Mouse (Mus musculus) embryo, embryonic 10 days (tissue): ENCODE measurements around the gene Rora.

Source experiments
- DNase-seq: peaks from one replicate; pipeline ENCODE4 v3.0.0-alpha.2; 2015; ENCODE audit warnings: low spot score

The Rora gene

GRCm38 (mm10) chr9:69357834-69358233 lies 704.2 kb downstream of the Rora start:
- DNase-seq = peak; percentile 79

- DNase-seq = no peak
These were observed 705.2 kb downstream of the Rora start for GRCm38 (mm10) chr9:69358797-69359196.

GRCm38 (mm10) chr9:69361951-69362445 lies 708.4 kb downstream of the Rora start:
- DNase-seq = no peak

DNA sequence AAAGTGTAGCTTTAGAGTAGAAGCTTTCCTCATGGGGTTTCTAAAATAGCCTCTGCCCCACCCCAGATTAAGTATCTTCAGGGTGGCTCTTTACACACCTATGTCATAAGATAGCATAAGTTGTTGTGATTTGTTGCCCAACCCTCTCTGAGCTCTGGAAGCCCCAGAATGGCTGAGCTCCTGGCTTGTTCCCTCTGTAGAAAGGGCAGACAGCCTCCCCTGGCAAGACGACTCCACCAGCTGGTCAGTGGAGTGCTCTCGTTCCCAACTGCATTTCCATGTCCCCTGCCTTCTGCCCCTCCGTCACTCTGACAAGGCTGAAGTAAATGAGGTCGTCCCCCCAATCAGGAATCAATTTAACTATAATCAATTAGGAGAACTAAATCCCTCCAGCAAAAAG lies 709.2 kb downstream of the Rora start:
- DNase-seq = no peak

DNA sequence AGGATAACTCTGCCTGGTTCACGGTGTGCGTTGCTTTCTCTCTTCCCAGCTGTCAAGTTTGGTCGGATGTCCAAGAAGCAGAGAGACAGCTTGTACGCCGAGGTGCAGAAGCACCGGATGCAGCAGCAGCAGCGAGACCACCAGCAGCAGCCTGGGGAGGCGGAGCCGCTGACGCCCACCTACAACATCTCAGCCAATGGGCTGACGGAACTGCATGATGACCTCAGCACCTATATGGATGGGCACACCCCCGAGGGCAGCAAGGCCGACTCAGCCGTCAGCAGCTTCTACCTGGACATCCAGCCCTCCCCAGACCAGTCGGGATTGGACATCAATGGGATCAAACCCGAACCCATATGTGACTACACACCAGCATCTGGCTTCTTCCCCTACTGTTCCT lies 710.5 kb downstream of the Rora start:
- peak; percentile 31 for DNase-seq

DNA sequence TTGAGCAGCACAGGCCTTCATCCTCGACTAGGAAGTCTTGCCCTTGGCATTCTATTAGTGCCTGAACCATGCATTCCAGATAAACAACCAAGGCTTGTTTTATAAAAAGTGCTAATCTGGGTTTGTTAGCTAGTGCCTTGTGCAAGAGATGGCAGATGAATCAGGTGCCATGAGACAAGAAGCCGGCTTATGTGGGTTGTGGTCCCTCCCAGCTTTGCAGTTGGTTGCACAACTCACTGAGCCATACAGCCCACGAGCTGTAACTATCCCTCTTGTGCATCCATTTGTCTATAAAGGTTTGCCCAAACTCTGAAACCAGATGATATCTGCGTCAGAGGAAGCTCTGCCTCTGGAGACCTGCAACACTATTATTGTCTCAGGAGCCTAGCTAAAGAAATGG lies 713.5 kb downstream of the Rora start:
- DNase-seq = no peak

- DNase-seq = peak; percentile 76
These were observed 714.5 kb downstream of the Rora start for GRCm38 (mm10) chr9:69368071-69368470.

DNA sequence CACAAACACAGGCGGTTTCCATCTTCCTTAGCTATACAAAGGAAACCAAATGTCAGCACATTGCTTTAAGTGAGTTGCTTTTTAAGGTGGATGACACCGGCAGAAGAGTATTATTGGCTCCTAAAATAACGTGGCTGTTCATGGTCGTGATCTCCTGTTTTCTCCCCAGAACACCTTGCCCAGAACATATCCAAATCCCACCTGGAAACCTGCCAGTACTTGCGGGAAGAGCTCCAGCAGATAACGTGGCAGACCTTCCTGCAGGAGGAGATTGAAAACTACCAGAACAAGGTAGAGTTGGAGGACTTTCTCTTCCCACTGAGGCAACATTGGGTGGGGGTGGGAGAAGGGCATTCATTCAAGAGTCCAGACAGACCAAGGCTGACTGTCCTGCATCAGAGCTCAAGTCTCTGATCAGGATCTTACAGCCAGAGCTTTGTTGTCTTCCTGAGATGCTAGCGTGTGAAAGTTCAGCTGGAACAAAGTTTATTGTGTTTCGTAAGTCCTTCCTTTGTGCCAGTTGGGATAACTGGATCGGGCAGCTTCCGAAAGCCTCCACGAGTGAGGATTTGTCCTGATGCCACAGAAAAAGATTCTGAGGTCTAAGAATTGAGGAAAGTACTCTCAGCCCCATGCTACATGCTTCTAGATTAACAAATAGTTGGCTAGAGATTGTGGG lies 717.6 kb downstream of the Rora start:
- no peak for DNase-seq

- DNase-seq = no peak
These were observed 719.3 kb downstream of the Rora start for GRCm38 (mm10) chr9:69372871-69373270.

DNA sequence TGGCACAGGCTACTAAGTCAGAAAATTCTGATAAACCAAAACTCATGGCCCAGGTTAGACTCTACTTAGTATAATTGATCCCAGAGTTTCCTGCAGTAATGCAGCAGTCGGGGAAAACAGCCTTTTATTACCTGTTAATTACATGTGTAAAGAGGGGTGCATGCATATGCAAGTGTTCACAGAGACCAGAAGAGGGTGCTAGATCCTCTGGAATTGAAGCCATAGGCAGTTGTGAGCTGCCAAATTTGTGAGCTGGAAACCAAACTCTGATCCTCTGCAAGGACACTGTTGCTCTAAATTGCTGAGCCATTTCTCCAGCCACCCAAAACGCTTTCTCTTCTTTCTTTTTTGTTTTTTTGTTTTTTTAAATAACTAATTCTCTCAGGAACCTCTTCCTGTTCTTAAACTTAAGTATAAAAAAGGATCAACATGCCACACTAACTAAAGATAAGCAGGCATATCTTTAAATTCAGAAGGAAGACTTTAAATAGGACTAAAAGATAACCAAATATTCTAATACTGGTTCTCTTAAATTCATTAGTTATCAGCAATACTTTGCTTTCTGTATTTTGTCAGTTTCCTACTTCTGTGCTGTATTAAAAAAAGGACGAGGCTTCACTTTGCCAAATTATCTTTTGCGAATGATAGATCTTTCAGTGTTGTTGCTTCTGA lies 723.5 kb downstream of the Rora start:
- DNase-seq = no peak

GRCm38 (mm10) chr9:69377654-69378045 lies 724.1 kb downstream of the Rora start:
- no peak for DNase-seq

DNA sequence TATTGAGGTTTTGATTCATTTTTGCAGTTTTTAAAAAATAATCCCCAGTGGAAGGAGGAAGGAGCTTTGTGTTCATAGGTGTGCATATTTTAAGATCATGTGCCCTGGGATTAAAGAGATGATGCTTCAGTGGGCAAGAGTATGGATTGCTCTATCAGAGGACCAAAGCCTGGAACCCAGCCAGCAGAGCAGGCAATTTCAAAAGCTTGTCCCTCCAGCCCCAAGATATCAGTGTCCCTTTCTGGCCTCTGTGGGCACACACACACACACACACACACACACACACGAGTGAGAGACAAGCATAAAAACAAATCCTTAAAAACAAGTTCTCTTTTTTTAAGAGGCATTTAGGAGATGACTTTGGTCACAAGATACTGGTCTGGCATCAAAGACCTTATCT lies 727.0 kb downstream of the Rora start:
- no peak for DNase-seq

GRCm38 (mm10) chr9:69381741-69382140 lies 728.2 kb downstream of the Rora start:
- DNase-seq = no peak

DNA sequence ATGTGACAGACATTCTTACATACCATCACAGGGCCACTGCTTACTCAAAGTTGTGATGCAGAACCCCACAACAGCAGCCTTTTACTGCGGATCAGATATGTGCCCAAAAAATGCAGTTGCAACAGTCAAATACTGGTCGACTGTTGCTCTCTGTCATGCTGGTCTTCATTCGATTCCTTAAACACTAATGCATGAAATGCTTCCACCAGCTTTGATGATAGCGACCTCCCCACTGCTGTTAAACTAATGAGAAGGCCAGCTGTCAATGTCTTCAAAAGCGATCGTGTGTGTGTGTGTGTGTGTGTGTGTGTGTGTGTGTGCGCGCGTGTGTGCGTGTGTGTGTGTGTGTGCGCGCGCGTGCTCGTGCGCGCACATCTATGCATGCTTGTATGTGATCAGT lies 730.9 kb downstream of the Rora start:
- DNase-seq = no peak

DNA sequence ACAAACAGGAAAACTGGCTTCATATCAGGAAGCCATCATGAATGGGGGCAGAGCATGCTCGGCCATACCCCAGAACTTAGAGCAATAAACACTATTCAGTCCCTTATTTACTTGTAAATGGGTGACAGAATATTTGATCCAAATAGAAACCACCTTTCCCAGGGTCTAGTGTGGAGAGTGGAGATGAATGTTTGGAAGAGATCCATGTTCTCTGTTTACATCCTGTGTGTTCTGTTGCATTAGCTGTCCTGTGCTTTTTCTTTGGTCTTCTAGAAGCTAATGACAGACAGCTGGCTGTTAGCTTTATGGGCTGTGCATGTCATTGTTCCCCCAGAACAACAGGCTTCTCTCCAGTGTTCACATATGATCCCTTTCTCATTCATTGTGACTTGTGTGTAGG lies 731.3 kb downstream of the Rora start:
- DNase-seq = no peak

DNA sequence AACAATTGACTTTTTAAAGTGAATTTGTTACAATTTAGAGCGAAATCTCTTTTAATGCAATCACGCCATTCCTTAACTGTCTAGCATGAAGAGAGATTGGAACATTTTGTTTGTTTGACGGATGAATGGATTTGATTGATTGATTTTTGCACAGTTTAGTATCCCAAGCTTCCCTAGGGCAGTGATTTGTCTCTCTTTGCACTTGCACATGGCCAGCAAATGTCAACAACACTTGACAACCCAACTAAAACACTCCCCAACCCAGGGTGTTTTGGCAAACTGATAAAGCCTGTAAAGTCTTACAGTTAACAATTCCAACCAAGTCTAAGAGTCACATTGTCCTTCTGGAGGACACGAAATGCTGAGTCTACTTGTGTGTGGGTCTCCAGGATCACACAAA lies 733.7 kb downstream of the Rora start:
- no peak for DNase-seq

DNA sequence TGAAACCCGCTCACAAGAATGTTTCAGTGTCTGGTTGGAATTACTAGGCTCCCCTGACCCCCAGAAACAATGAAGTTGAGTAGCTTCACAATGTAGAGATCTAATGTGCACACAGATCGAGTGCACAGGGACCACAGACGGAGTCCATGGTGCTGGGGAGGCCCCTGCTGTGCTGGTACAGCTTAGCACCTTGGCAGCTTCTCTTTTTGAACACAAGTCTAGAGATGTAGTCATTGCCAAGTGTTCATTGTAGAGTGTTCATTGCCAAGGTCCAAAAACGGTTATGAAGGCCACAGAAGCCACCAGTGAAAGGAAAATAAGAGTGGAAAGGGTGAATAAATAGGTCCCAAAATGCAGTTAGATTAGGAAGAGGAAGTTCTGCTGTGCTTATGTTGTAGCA lies 737.0 kb downstream of the Rora start:
- no peak for DNase-seq

GRCm38 (mm10) chr9:69394234-69394633 lies 740.6 kb downstream of the Rora start:
- no peak for DNase-seq

DNA sequence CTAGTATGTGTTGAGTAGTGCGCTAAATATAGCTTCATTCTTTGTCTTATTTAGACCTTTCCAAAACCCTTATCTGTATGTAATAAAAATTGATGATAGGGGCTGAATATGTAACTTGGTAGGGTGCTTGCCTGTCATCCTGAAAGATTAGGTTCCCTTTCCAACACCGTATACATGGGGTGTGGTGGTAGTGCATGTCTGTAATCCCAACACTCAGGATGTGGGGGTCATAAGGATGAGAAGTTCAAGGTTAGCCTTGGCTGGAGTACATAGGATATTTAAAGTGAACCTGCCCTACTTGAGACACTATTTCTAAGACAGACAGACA lies 743.8 kb downstream of the Rora start:
- DNase-seq = no peak

DNA sequence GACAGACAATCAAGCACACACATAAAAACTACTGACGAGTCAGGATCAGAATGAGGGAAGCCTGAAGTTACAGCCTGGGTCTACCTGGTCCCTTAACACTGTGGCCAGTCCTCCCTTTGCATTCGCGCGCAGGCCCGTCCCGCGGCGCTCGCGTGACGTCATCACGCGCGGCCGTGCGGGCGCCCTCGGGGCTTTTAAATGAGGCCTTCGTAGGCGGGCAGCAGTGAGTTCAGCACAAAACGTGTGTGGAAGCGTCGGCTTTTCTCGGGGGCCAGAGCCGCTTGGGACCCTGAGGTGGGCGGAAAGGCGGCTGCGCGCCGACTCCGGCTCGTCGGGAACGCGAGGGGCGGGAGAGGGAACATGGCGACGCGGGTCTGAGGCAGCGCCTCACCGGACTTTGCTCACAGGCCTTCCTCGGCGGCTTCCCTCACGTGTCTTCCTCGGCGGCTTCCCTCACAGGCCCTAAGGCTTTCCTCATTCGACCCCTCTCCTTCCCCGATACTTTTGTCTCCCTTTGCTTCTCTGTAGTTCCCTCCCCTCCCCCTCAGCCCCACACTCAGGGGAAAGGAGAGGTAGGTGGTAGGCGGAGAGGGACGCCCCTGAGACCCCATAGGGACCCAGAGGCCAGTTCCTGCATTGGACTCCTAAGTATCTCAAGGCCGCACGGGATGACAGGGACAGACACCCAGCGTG lies 744.3 kb downstream of the Rora start, which contains the start of gene Ice2:
TSS of gene Ice2 (plus strand) at position 147 of the 693 bp plus-strand sequence.
- peak; percentile 72 for DNase-seq

DNA sequence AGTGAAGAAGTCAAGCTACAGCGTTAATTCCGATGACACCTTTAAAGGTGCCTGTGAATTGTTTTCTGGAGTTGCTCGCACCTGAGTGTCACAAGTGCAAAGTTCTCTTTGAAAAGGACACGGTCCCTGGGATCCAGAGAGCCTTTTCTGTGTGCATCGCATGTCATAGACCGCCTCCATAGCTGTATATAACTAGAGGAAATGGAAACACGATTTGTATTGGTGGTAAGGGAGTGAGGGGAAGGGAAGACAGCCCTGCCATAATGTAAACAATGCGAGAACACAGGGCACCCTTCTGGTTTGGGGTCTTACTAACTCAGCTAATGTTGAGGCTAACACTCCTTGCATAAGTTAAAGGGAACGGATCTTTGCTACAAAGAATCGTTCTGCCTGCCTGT lies 744.9 kb downstream of the Rora start:
- no peak for DNase-seq

DNA sequence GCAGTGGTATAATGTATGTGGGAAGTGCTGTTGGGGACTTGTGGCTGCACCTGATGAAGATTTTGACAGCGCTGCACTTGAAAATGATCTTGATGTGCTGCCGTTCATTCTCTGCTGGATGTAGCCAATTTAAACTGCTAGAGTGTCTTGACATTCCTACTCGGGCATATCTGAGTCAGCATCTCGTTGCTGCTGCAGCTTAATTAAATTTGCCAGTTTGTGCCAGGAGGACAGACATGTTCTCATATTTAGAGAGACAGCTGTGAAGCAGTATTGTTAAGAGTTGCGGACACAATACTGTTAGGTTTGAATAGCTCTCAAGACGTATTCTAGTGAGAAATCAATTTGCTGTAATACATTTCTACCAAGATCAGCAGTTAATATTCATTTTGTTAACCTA lies 751.1 kb downstream of the Rora start:
- no peak for DNase-seq

GRCm38 (mm10) chr9:69419476-69419875 lies 765.9 kb downstream of the Rora start:
- DNase-seq = no peak
